Mouse (Mus musculus): Measurements from ENCODE around the gene C1ql3.

DNA sequence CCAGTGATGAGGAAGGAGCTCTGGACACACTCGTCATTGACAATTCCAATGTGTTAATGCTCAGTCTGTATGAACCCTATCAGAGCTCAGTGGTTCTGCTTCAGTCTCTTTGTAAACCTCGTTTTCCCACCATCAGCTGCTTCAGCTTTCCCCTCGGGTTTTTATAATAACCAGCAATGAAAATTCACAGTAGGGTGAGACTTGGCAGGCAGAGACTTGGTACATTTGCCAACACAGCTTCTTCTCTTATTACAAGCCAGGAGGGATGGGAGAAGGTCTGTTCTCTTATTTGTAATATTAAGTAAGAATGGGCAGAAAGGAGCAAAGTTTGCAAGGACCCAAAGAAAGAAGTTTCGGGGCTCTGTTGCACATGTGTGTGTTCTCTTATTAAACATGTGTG lies 32.8 kb downstream of the C1ql3 start:
- TF ChIP-seq CHD2 (IDR thresholded peaks at IDR 0.05; ENCODE audit: low read depth, low read length) (no peak), MAFK (IDR thresholded peaks at IDR 0.05; ENCODE audit: insufficient read depth, low read depth, low read length) (no peak), HCFC1 (IDR thresholded peaks at IDR 0.05; ENCODE audit: borderline replicate concordance, insufficient read depth, low read length) (no peak)

Data from ES-E14 (cell line).